ENCODE assay signal across 15 mouse cellular contexts in the genomic region with DNA sequence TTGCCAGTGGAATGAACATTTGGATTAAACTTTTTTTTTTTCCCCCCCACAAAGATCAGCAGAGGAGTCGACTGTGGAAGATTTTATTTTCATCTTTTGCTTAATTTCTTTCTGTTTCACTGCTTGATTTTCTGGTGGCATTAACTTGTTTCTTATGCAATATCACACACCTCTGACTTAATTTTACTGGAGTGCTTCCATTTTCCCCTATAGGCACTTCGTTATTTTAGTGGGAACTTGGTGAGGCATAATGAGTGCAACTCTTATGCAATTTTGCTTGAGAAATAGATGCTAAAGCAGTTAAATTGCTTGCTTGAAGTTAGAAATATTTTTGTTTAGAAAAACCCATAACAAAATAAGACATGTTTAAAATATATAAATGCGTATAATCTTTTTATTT.
"Had no signal": no experiment of that assay in that cellular context is flagged by ENCODE, and none has a peak within 500 bp of the region (broad histone marks: within the 10 kb centered on the region; RNA-seq: fewer than 3 reads in every experiment).

No protein-coding gene starts in this region.

- H3K27ac ChIP-seq: liver, embryonic 13.5 days; liver, embryonic 15.5 days; midbrain, embryonic 13.5 days; midbrain, embryonic 15.5 days; neural tube, embryonic 12.5 days had no signal

- H3K4me3 ChIP-seq: liver, embryonic 13.5 days; liver, embryonic 15.5 days; midbrain, embryonic 13.5 days; midbrain, embryonic 15.5 days; neural tube, embryonic 12.5 days had no signal

- H3K9ac ChIP-seq: liver, embryonic 13.5 days; liver, embryonic 15.5 days; lung, embryonic 14.5 days; midbrain, embryonic 13.5 days; midbrain, embryonic 15.5 days; neural tube, embryonic 12.5 days had no signal

- ATAC-seq: midbrain, embryonic 13.5 days; midbrain, embryonic 15.5 days had no signal

- DNase-seq: liver, embryonic 13.5 days; lung, adult 18-20 months; lung, embryonic 14.5 days; lung, postnatal 10 days; right cerebral cortex, postnatal 25 days; right cerebral cortex, postnatal 4 days; spleen, adult 18-20 months; thymus, adult 18-20 months; thymus, postnatal 14 days; thymus, postnatal 36 days had no signal

- H3K9me3 ChIP-seq: liver, embryonic 13.5 days; liver, embryonic 15.5 days; midbrain, embryonic 13.5 days; midbrain, embryonic 15.5 days; neural tube, embryonic 12.5 days had no signal

- H3K36me3 ChIP-seq: liver, embryonic 13.5 days; liver, embryonic 15.5 days; midbrain, embryonic 13.5 days; midbrain, embryonic 15.5 days; neural tube, embryonic 12.5 days had no signal

- H3K27me3 ChIP-seq: liver, embryonic 13.5 days; liver, embryonic 15.5 days; midbrain, embryonic 13.5 days; midbrain, embryonic 15.5 days; neural tube, embryonic 12.5 days had no signal

- H3K4me1 ChIP-seq: liver, embryonic 13.5 days; liver, embryonic 15.5 days; midbrain, embryonic 13.5 days; midbrain, embryonic 15.5 days; neural tube, embryonic 12.5 days had no signal

- H3K4me2 ChIP-seq: liver, embryonic 13.5 days; liver, embryonic 15.5 days; lung, embryonic 14.5 days; midbrain, embryonic 11.5 days; midbrain, embryonic 13.5 days; midbrain, embryonic 15.5 days; neural tube, embryonic 12.5 days had no signal
